Mouse (Mus musculus): ENCODE data around the gene Hesx1. TPM values are rescaled to one million over a fixed set of nuclear protein-coding genes. Genes with fewer than 3 reads are reported as not detected.

Gene Hesx1
- polyA plus RNA-seq (2015; fragmentation: Nextera tagmentation; extraction: Ambion mirVana), result 0.24 and 0.63 TPM in 2 replicates

GRCm38 (mm10) chr14:26994211-26994741 is at the start of gene Hesx1:
Gene Hesx1, plus strand, starts transcription at chr14:26994416.

DNA sequence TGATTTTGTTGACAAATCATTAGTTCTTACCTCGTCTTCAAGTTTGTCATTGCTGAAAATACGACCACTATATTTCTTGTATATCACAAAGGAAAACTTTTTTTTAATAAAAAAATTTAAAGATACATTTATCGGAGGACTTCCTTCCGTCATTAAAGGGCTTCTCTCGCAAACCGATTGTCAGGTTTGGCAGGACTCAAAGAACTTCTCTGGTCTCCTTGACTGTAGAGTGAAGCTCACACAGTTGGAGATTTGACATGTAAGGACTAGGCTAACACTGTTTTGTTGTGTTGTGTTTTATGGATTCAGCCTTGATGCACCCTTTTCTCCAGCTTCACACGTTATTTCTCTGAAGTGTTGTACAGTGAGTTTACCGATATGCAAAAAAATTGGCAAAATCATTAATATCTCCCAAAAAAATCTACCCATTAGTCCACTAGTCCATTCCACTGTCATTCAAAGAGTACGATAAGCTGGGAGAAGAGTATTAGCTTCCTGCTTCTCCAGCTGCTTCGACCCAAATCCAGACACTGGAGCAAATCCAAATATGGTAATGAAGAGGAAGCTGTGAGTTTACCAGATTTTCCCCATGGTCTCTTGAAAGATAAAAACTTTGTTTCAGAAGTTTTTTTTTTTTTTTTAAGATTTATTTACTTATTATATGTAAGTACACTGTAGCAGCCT is 23.0 kb upstream of the Hesx1 start, which contains the start of gene Appl1:
Gene Appl1 (minus strand): TSS at position 127 of the 684 bp plus-strand sequence.

GRCm38 (mm10) chr14:27038783-27039182 is 44.6 kb downstream of the Hesx1 start, which contains the start of gene Il17rd:
Gene Il17rd, plus strand, starts transcription at chr14:27038941.

Other genes with a start within 250 kb of the Hesx1 start
- gene Asb14, start 99.9 kb upstream of the Hesx1 start, polyA plus RNA-seq (2015; fragmentation: Nextera tagmentation; extraction: Ambion mirVana), result 0.19 and 0.27 TPM in 2 replicates
- 64.3 and 76.5 TPM in 2 replicates for gene Appl1, start 23.2 kb upstream of the Hesx1 start, polyA plus RNA-seq (2015; fragmentation: Nextera tagmentation; extraction: Ambion mirVana)
- gene Il17rd, start 44.5 kb downstream of the Hesx1 start, polyA plus RNA-seq (2015; fragmentation: Nextera tagmentation; extraction: Ambion mirVana), result 2.2 and 2.6 TPM in 2 replicates
- gene Arhgef3, start 120.5 kb downstream of the Hesx1 start, polyA plus RNA-seq (2015; fragmentation: Nextera tagmentation; extraction: Ambion mirVana), result 18.5 and 19.7 TPM in 2 replicates

All from neural tube, postnatal 0 days (tissue).